Mouse (Mus musculus): ENCODE results near the gene Mab21l2.

Mab21l2 gene

DNA sequence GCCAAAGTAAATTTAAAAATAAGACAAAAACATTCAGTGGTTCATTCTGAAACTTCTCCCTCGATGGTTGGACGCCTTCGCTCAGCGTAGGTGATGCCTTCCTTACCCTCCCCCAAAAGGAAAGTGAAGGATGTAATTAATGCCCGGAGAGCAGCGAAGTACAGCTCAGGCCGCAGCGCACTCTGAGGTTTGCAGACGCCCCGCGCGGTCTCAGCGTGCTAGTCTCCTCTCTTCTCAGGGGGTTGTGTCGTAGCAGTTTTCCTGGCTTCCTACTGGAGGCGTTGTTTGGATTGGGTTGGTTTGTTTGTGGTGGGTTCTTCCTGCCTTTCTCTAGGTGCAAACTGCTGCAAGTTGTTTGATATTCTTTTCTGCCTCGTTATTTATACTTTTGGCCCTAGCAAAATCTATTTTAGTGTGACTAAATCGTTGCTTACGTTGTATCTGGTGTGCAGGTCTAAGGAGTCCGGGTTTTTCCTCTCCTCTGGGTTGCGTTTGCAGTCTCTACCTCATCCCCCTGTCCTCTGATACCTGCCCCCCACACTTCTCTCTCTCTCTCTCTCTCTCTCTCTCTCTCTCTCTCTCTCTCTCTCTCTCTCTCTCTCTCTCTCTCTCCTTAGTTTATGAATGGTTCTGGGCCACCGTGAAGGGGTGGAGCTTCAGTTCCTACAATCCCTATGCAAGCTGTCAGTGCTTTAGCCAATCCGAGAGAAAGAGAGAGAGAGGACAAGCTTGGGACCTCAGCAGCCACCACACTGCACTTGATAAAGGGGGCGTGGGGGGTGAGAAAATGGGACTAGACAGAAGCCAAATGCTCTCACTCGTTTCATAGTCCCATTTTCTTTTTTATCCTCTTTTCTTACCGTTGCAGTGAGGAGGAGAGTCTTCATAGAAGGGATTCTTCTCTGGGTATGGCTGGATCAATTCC is at the start of gene Mab21l2:
Gene Mab21l2 (minus strand): TSS at position 539 of the 925 bp plus-strand sequence.
- DNase-seq (ENCODE audit: low spot score), result peak; percentile 56

GRCm38 (mm10) chr3:86575312-86575711 is 26.9 kb upstream of the Mab21l2 start:
- DNase-seq (ENCODE audit: low spot score), result no peak

DNA sequence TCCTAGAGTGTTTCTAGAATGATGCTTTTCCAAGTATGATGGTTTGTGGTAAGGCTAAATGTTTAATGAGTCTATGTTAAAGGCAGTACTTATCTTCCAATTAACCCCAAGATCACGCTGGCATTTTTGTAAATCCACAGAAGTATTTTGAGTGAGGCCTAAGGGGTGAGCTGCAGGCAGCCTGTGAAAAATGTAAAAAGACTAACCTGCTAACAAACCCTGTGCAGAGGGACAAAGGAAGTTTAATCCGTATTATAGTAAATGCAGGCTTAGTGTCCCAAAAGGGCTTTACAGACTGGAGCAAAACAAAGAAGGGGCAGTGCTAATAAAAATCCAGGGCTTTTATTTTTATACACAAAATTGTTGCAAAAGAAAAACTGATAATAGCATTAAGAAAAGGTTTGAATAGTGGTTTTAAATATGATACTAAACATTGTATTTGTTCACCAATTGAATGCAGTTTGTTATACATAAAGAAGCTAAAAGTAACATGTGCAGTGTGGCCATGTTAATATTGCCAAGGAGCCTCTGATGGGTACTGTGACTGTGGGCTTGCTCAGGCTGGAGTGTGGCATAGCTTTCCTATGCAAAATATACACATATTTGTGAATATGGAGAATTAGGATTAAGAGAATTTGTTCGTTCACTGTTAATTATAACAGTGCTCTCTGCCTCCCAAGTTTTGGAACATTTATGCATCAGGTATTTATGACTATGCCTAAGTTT is 24.3 kb upstream of the Mab21l2 start:
- DNase-seq (ENCODE audit: low spot score), result no peak

- DNase-seq (ENCODE audit: low spot score), result no peak
Observed at GRCm38 (mm10) chr3:86571518-86571917, 23.1 kb upstream of the Mab21l2 start.

DNA sequence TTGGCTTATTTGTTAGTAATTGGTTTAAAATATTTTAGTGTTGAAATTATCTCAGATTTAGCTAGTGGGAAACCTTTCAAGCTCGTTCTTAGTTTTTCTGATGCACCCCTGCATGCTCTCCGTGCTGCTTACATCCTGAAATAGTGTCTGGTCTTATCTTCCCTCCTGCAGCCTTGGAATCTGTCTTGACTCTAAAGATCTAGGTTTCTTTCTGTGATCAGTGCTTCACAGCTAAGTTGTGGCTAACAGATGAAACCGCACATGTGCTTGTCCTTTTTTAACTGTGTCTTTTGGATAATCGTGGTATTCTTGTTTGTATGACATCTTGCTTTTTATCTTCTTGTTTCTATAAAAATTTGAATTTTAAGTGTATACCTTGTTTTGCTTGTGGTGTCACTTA is 18.9 kb upstream of the Mab21l2 start:
- DNase-seq (ENCODE audit: low spot score), result no peak

GRCm38 (mm10) chr3:86561396-86561795 is 13.0 kb upstream of the Mab21l2 start:
- no peak for DNase-seq (ENCODE audit: low spot score)

GRCm38 (mm10) chr3:86561023-86561344 is 12.6 kb upstream of the Mab21l2 start:
- no peak for DNase-seq (ENCODE audit: low spot score)

GRCm38 (mm10) chr3:86560281-86561022 is 12.0 kb upstream of the Mab21l2 start:
- no peak for DNase-seq (ENCODE audit: low spot score)

- no peak for DNase-seq (ENCODE audit: low spot score)
Observed at GRCm38 (mm10) chr3:86559635-86560034, 11.2 kb upstream of the Mab21l2 start.

DNA sequence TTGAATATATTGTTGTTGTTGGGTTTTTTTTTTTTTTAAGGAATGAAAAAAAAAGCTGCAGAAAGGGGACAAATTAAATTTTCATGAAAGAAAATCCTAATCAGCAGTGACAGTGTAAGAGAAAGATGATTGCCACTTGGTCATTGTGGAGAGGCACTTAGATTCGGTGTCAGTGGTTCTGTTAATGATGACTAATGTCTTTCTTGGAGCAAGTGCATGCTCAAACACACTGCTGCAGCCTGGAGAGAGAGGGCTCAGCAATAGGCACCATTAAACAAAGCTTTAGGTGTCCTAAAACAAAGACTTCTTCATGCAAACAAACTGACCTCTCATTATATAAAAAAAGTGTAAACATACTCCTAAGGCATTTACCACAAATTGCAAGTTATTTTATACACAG is 10.5 kb upstream of the Mab21l2 start:
- no peak for DNase-seq (ENCODE audit: low spot score)

DNA sequence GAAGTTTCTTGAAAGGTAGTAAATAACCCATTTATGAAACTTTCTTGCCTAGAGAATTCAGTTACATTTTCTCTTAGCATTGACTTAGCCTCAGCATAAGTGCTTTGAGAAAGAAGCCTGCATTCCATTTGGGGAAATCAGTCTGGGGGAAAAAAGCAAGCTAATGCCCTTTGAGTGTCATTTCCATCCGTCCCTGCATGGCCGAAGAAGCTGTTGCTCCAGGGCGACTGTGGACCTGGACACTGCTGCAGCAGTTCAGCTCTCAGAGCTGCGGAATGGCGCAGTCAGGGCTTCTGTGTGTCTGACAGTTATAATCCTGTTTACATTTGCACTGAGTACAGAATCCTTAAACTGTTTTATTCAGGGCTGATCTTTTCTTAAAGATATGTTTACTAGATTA is 3.7 kb upstream of the Mab21l2 start:
- DNase-seq (ENCODE audit: low spot score), result peak; percentile 44

GRCm38 (mm10) chr3:86551011-86551728 is 2.7 kb upstream of the Mab21l2 start:
- no peak for DNase-seq (ENCODE audit: low spot score)

GRCm38 (mm10) chr3:86550301-86551010 is 2.0 kb upstream of the Mab21l2 start:
- DNase-seq (ENCODE audit: low spot score), result peak; percentile 61

DNA sequence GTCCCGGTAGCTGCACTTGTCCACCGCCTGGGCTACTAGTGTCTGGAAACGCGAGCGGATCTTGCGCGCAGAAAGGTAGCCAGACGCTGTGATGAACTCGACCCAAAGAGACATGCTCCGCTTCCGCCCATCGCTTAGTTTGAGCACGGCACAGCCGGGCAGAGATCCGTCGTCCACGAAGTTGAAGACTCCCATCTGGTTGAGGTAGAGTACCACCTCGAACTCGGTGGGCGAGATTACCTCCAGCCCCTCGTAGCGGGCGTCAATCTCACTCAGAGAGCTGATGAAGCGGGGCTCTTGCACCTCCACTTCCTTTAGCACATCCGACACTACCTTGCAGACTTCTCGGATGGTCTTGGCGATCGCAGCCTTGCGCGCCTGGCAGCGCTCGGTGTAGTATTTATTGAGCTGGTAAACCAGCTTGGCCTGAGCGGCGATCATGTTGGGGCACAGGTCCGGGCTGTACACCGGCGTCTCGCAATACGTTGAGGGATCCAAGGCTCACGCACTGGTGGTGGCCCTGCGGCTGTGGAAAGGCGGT is 1.1 kb downstream of the Mab21l2 start:
- DNase-seq (ENCODE audit: low spot score), result peak; percentile 32

DNA sequence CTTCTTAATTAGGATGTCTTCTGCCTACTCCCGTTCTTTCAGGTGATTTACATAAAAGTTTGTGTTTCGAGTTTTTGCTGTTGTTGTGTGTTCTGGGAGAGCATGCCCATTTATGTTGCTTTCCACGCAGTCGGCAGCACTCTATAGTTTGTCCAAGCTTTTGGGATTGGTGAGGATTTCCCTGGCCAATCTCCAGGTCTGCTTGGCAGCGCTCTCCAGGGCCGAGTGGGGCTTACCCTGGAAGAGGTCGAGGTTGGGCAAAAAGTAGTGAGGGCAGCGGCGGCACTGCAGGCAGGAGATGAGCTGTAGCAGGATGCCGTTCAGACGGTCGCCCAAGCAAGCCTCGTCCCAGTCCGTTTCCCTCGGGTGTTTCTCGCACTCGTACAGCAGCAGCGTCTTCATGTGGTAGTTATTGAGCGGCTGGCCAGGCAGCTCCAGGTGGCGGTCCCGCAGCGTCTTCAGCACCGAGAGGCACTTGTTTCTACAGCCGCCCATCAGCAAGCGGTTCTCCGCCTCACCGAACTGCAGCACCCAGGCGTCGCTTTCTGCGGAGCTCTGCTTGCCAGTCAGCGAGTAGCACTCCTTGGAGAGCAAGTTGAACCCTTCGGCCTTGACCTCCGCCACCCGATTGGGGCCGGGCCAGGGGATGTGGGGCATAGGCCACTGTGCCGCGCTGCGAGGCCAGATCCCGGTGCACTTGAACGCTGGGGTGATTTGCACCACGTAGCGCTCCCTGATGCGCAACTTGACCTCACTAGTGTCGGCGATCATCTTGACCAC is 1.8 kb downstream of the Mab21l2 start:
- peak; percentile 36 for DNase-seq (ENCODE audit: low spot score)

- no peak for DNase-seq (ENCODE audit: low spot score)
Observed at GRCm38 (mm10) chr3:86545945-86546344, 2.5 kb downstream of the Mab21l2 start.

- peak; percentile 39 for DNase-seq (ENCODE audit: low spot score)
Observed at GRCm38 (mm10) chr3:86544785-86545184, 3.6 kb downstream of the Mab21l2 start.

GRCm38 (mm10) chr3:86541863-86542397 is 6.5 kb downstream of the Mab21l2 start:
- DNase-seq (ENCODE audit: low spot score), result no peak

DNA sequence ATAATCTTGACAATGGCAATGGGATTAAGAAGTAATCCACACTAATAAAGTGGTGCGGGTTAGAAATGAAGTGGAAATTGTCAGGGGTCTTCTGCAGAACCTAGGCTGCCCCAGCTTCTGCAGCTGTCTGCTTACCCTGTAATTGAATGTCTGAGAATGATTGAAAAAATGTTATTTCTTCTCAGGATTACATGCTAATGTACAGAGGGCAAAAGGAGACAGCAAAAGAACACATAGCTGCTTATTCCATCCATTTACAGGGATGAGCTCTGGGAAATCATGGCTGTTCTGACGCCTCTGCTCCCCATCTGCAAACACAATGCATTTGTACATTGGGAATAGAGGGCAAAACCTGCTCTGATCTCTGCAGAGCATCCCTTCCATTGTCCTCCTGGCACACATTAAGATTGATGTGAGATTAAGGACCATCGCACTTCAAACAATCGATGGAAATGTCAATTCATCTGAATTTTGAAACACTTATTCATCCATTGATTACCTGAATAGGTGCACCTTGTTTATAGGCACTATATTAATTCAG is 7.3 kb downstream of the Mab21l2 start:
- DNase-seq (ENCODE audit: low spot score), result no peak

Data from yolk sac, embryonic 10.5 days (tissue).